Mouse (Mus musculus): ENCODE results near the gene Nepro. TPM values are rescaled to one million over a fixed set of nuclear protein-coding genes. Genes with fewer than 3 reads are reported as not detected.

The Nepro gene
- total RNA-seq (2021): 1 to 10 TPM; 2.6 to 3.1 TPM
- long read RNA-seq, experiment 1, partial matches to known transcripts: 0 of 3 reads
- long read RNA-seq, experiment 1, other reads (novel, unspliced or antisense): 1 of 3 reads
- long read RNA-seq, experiment 2, partial matches to known transcripts: 0 of 1 reads
- long read RNA-seq, experiment 2, other reads (novel, unspliced or antisense): 1 of 1 reads

GRCm38 (mm10) chr16:44724083-44724787 is at the start of gene Nepro:
Gene Nepro, plus strand, starts transcription at chr16:44724301.
- DNase-seq (ENCODE audit: low spot score): peak; percentile 94

GRCm38 (mm10) chr16:44676357-44676756 is 47.7 kb upstream of the Nepro start:
- no peak for DNase-seq (ENCODE audit: low spot score)

GRCm38 (mm10) chr16:44679082-44679481 is 45.0 kb upstream of the Nepro start:
- no peak for DNase-seq (ENCODE audit: low spot score)

GRCm38 (mm10) chr16:44679503-44679971 is 44.6 kb upstream of the Nepro start:
- no peak for DNase-seq (ENCODE audit: low spot score)

DNA sequence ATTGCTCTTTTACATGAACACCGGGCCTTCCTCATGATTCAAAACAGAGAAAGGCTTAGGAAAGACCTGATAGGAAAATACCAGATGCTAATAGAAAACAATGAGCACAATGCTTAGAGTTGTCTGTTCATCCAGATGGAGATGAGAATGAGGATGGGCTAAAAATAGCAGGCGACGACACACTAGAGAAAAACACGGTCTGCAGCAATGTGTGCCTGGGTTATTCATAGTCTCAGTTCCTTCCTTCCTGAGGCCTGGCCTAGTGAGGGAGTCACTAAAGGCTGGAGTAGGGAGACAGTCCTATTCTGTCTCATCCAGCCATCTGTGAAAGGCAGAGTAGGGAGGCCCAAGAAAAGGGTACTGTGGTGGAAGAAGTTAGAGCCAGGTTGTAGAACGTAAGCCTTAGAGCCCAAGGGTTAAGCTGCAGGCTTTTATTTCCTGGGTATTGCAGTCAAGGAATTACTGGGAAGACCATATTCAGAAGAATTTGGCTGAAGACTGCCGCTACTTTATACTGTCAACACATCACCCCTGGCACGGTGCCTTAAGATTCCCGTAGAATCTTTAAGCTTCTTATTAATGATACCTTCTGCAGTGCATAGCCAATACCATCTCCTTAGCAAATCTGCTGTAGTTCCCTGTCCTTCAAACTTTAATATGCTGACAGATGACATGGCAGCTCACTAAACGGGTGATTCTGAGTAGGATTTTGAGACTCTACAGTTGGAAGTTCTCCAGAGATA is 43.2 kb upstream of the Nepro start:
- no peak for DNase-seq (ENCODE audit: low spot score)

DNA sequence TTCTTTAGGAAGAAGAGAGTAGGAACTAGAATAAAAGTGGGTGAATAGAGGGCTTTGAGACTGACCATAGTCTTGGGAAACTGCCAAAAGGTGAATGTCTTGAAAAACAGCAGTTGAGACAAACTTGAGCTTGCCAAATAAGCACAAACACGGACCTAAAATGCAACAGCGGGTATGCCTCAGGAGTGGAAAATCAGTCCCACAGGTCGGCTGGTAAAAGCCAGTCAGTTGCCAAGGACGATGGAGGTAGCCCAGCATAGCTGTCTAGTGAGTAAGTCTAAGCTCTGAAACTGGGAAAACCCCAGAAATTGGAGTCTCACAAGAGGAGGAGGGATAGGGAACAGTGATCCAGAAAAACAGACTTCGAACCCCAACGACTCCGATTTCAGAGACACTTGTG is 39.5 kb upstream of the Nepro start:
- no peak for DNase-seq (ENCODE audit: low spot score)

DNA sequence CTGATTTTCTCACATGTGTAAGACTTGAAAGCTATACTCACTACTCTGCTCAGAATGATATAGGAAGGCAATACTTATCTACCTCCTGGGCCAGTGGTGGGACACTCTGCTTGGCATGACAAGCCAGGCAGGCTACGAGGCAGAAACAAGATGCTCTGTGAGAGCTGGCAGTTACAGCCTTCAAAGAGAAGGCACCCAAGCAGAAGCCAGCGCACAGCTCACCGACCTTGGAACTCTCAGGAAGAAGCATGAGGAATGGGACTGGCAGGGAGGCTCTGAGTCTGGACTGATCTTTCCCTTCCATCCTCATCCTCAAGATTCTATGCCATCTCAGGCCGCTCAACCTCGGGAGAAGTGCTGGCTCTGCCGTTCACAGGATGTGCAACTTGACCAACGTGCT is 38.7 kb upstream of the Nepro start:
- no peak for DNase-seq (ENCODE audit: low spot score)

DNA sequence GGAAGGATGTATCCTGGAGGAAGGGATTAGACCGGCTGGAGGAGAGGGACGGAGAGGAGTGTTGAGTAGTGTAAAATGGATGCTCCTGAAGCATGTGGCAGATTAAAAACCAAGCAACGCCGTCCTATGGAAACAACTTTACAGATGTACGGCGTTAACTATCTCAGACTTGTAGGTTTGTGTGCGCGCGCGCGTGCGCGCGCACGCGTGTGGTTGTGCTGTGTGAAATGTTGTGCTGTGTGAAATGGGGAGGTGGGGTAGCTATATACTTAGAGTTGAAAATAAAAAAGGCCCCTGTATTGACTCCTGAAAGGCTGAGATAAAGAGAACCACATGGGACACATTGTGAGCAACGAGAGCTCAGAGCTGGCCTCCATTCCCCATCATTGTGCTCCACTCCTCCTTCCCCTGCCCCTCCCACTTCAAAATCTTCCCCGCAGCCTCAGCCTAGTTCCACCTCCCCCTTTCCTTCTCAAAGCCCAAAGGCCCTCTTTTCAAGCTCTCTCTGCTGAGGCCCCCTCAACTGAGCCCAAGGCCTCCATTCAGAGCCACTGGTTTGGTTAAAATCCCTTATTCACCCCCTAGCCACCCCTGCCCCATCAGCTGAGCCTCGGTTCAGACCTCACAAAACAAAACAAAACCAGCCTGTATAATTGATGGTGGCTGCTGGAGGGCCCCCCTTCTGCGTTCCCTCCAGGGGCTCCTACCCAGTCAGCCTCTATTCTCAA is 36.9 kb upstream of the Nepro start:
- DNase-seq (ENCODE audit: low spot score): no peak

- no peak for DNase-seq (ENCODE audit: low spot score)
Observed at GRCm38 (mm10) chr16:44687719-44688420, 36.2 kb upstream of the Nepro start.

GRCm38 (mm10) chr16:44688507-44688906 is 35.6 kb upstream of the Nepro start:
- DNase-seq (ENCODE audit: low spot score): no peak

DNA sequence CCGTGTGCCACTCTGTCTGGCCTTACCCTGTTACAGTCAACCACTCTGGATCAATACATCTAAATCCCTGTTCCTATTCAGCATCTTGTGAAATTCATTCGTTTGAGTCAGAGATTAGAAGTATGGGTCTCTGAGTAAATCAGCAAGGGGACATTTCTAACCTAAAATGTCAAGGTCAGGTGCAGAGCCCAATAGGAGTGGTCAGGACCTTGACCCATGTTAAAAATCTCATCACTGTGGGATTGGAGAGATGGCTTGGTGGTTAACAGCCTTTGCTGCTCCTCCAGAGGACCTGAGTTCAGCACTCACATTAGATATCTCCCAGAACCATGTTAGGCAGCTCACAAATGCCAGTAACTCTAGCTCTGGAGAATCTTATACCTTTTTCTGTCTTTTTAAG is 33.6 kb upstream of the Nepro start:
- DNase-seq (ENCODE audit: low spot score): no peak

DNA sequence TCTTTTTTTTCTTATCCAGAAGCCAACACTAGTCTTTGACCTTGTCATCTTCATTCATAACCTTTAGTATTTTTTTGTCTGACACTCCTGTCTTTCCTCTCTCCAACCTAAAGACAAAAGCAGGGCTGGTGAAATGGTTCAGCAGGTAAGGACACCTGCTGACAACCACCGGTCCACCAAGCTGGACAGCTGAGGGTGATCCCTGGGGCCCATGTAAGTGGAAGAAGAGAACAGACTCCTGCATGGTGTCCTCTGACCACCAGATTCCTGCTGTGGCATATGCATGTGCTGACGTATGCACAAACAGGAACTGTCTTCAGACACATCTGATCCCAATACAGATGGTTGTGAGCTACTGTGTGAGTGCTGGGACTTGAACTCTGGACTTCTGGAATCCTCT is 33.0 kb upstream of the Nepro start:
- DNase-seq (ENCODE audit: low spot score): no peak

DNA sequence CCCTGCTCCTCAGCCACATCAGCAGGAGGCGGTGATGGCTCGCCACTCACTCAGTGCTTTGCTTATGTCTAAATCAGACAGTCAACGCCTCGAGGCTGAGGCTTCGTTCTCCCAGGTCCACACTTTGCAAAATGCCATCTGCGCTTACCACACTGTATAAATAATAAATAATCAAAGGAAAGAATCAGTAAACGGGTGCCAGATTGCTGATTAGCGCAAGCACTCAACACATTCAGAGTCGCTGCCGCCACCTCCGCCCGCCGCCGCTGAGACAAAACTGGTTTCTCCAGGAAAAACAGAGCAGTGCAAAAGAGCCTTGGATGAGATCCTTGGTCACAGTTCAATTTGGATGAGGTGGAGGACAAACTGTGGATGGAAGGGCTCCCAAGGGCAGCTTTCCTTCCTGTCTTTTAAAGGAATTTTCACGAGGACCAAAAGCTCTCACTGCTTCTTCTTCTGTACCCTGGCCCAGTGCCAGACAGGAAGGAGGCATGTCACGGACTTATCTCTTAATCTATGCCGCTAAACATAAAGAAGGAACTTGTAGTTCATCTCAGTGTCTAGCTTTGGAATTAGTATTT is 32.5 kb upstream of the Nepro start:
- DNase-seq (ENCODE audit: low spot score): peak; percentile 55

DNA sequence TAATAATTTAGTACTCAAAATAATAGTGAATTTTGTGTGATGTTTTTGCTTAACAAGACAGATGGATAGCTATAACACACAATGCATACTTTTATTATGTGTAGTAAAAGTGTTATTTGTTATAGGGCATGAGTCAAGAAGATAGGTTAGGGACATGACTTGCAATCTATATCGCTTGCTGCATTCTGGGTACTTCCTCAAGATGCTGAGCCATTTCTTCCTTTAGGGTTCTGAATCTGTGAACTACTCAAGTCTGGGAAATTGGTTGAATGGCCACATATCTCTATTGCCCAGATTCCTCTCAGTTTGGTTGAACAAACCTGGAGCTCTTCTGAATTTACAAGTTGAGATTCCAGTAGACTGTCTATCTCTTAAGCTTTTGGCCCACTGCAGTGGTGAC is 31.6 kb upstream of the Nepro start:
- DNase-seq (ENCODE audit: low spot score): no peak

DNA sequence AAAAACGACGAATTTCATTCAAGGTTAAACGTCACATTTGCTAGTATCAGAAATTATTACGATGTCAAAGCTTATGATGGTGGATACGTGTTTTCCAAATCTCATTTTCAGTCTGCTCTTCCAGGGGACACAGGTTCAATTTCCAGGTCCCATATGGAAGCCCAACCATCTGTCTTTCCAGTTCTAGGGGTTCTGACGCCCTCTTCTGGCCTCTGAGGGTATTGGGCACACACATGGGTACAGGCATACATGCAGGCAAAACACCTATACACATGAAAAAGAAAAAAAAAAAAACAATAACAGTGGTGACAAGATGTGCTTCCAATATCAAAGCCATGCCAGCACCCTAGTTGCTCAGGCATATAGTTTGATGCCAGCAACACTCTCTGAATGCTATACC is 30.4 kb upstream of the Nepro start:
- DNase-seq (ENCODE audit: low spot score): no peak

DNA sequence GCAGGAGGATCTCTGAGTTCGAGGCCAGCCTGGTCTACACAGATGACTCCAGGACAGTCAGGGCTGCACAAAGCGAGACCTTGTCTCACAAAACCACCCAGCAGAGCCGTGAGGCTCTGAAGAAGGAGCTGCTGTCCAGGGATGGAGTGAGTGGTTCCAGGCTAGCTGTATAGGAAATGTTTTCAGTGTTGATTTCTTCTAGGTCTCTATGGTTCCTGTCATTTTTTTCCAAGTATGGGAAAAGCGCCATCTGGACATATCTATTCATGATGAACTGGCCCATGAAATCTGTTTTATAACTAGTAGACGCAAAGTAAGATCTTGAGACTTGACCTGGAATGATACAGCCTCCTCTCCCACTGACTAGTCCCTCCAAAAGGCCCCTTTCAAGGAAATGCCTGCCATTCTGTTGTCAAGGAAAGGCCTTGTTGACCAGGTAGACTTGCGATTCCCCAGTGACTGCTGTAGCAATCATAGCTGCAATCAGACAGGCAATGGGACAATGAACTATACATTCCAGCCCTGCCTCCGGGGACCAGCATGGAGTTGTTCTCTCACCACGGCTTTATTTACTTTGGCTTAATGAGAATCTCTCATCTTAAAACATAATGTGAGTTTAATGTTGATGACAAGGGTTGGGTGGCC is 28.8 kb upstream of the Nepro start:
- no peak for DNase-seq (ENCODE audit: low spot score)

GRCm38 (mm10) chr16:44695859-44696620 is 28.1 kb upstream of the Nepro start:
- peak; percentile 43 for DNase-seq (ENCODE audit: low spot score)

DNA sequence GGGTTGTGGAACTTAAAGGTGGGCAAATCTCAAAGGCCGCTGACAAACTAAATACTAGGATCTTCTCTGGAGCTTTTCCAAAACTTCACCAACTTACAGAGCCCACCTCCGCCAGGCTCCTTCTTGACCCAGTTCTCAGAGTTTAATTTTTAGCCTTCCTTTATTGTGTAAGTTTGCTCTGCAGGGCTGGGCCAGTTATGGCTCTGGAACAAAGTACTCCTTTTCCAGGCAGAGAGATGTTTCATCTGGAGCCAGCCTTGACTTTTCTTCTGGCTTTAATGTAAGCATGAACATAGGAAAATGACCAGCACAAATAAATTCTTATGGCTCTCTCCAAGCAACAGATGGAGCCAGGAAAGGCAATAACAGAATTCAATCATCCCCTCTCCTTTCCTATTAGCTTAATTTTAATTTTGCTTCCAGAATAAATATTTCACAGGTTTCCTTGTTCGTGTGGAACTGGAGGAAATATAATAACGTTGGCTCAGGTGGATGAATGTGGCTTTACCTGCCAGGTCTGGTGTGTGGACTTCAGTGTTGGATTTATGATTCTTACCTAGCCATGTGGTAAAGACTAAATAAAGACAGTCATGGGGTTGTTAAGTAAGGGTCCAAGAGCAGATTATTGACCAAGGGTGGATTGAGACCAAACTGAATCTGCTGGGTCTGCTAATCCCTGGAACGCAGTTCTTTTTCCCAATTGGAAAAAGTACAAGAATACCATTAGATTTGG is 26.5 kb upstream of the Nepro start:
- no peak for DNase-seq (ENCODE audit: low spot score)

GRCm38 (mm10) chr16:44701155-44701554 is 22.9 kb upstream of the Nepro start:
- DNase-seq (ENCODE audit: low spot score): no peak
